Mouse (Mus musculus): ENCODE data around the gene Psmb5. TPM values are rescaled to one million over a fixed set of nuclear protein-coding genes. Genes with fewer than 3 reads are reported as not detected.

Gene Psmb5
- polyA plus RNA-seq (2012; rRNA removed): 93.0 and 120 TPM in 2 replicates

GRCm38 (mm10) chr14:54617897-54618365, at the start of gene Psmb5:
Psmb5 (minus strand) TSS chr14:54618022.

GRCm38 (mm10) chr14:54641305-54641969, 23.6 kb upstream of the Psmb5 start, which contains the start of gene Cdh24:
Cdh24 (minus strand) TSS chr14:54641364.

GRCm38 (mm10) chr14:54640946-54641304, 23.1 kb upstream of the Psmb5 start, which contains the start of gene Gm17606:
Gm17606 (plus strand) TSS chr14:54640952.

GRCm38 (mm10) chr14:54621133-54621532, 3.3 kb upstream of the Psmb5 start, which contains the start of gene Psmb11:
Psmb11 (plus strand) TSS chr14:54621433.

GRCm38 (mm10) chr14:54605752-54606321, 12.0 kb downstream of the Psmb5 start, which contains the start of gene 4931414P19Rik:
4931414P19Rik (minus strand) TSS chr14:54605993.

GRCm38 (mm10) chr14:54577089-54577982, 40.5 kb downstream of the Psmb5 start, which contains the start of gene Ajuba:
Ajuba (minus strand) TSS chr14:54577558.

Other genes with a start within 250 kb of the Psmb5 start
- 5.9 and 6.4 TPM in 2 replicates for gene Slc7a7, start 200.2 kb downstream of the Psmb5 start, polyA plus RNA-seq (2012; rRNA removed)
- 762 and 984 TPM in 2 replicates for gene Mrpl52, start 191.1 kb downstream of the Psmb5 start, polyA plus RNA-seq (2012; rRNA removed)
- gene Mmp14, start 186.4 kb downstream of the Psmb5 start, polyA plus RNA-seq (2012; rRNA removed): 62.0 and 79.8 TPM in 2 replicates
- gene Lrp10, start 153.9 kb downstream of the Psmb5 start, polyA plus RNA-seq (2012; rRNA removed): 117 and 169 TPM in 2 replicates
- gene Rem2, start 141.9 kb downstream of the Psmb5 start, polyA plus RNA-seq (2012; rRNA removed): 0.30 and 0.37 TPM in 2 replicates
- gene Prmt5, start 100.5 kb downstream of the Psmb5 start, polyA plus RNA-seq (2012; rRNA removed): 7.3 and 13.3 TPM in 2 replicates
- 3.3 and 4.1 TPM in 2 replicates for gene Haus4, start 63.4 kb downstream of the Psmb5 start, polyA plus RNA-seq (2012; rRNA removed)
- gene Ajuba, start 40.5 kb downstream of the Psmb5 start, polyA plus RNA-seq (2012; rRNA removed): 8.4 and 8.7 TPM in 2 replicates
- gene 4931414P19Rik, start 12.0 kb downstream of the Psmb5 start, polyA plus RNA-seq (2012; rRNA removed): 3.6 and 4.1 TPM in 2 replicates
- gene Psmb11, start 3.4 kb upstream of the Psmb5 start, polyA plus RNA-seq (2012; rRNA removed): not detected in 2 replicates
- not detected in 2 replicates for gene Gm17606, start 22.9 kb upstream of the Psmb5 start, polyA plus RNA-seq (2012; rRNA removed)
- 2.8 and 4.0 TPM in 2 replicates for gene Cdh24, start 23.3 kb upstream of the Psmb5 start, polyA plus RNA-seq (2012; rRNA removed)
- 16.1 and 38.8 TPM in 2 replicates for gene 1700123O20Rik, start 68.2 kb upstream of the Psmb5 start, polyA plus RNA-seq (2012; rRNA removed)
- gene Acin1, start 68.9 kb upstream of the Psmb5 start, polyA plus RNA-seq (2012; rRNA removed): 30.3 and 44.2 TPM in 2 replicates
- not detected in 2 replicates for gene Gm29776, start 80.8 kb upstream of the Psmb5 start, polyA plus RNA-seq (2012; rRNA removed)
- gene Cebpe, start 94.2 kb upstream of the Psmb5 start, polyA plus RNA-seq (2012; rRNA removed): 2.6 and 7.1 TPM in 2 replicates
- gene Slc7a8, start 163.9 kb upstream of the Psmb5 start, polyA plus RNA-seq (2012; rRNA removed): 11.9 and 13.5 TPM in 2 replicates
- gene Rnf212b, start 196.1 kb upstream of the Psmb5 start, polyA plus RNA-seq (2012; rRNA removed): not detected in 2 replicates

Data from stomach, adult 2 months (tissue).